In genomic region chr7:110719857-110720256, GRCm38 (mm10) we compare ENCODE assay signal across 21 mouse cellular contexts. TPM values are rescaled to one million over a fixed set of nuclear protein-coding genes. Genes with fewer than 3 reads are reported as not detected.
DNase-seq lines count a peak whose midpoint lies in the region; ATAC-seq and TF ChIP-seq lines count a peak whose summit lies in the region.
"Had no signal": no experiment of that assay in that cellular context is flagged by ENCODE, and none has a peak within 500 bp of the region (broad histone marks: within the 10 kb centered on the region; RNA-seq: fewer than 3 reads in every experiment).

No protein-coding gene starts in this region.

- no peaks in the 10 kb centered on the region for H3K4me1 ChIP-seq in kidney, adult 2 months (ENCODE audit: control insufficient read depth, insufficient read depth, low read length)
- H3K4me1 ChIP-seq in midbrain, embryonic 11.5 days (ENCODE audit: control insufficient read depth, insufficient read depth, low read length), result no peaks in the 10 kb centered on the region
- no peaks in the 10 kb centered on the region for H3K4me1 ChIP-seq in midbrain, embryonic 14.5 days (ENCODE audit: control insufficient read depth, insufficient read depth, low read length)

- H3K4me3 ChIP-seq in kidney, adult 2 months (ENCODE audit: insufficient read depth, low read depth, low read length), result no peak overlapping the region
- H3K4me3 ChIP-seq in midbrain, embryonic 11.5 days (ENCODE audit: low read depth, low read length), result no peak overlapping the region
- no peak overlapping the region for H3K4me3 ChIP-seq in midbrain, embryonic 14.5 days (replicated peaks; ENCODE audit: low read depth, low read length)

- TF ChIP-seq POLR2A in kidney, adult 2 months (IDR thresholded peaks at IDR 0.05; ENCODE audit: low read depth, low read length), result no peak

- TF ChIP-seq CTCF in kidney, adult 2 months (conservative IDR thresholded peaks at IDR 0.05; ENCODE audit: insufficient read depth, insufficient read length, low read depth, low read length), result no peak

- H3K4me2 ChIP-seq in midbrain, embryonic 11.5 days, result no peak overlapping the region
- no peak overlapping the region for H3K4me2 ChIP-seq in midbrain, embryonic 14.5 days (ENCODE audit: low read length)

- no peak overlapping the region for H3K9ac ChIP-seq in midbrain, embryonic 11.5 days (ENCODE audit: low read length)
- no peak overlapping the region for H3K9ac ChIP-seq in midbrain, embryonic 14.5 days (replicated peaks; ENCODE audit: low read length)

- H3K9me3 ChIP-seq in midbrain, embryonic 11.5 days (ENCODE audit: control insufficient read depth, low read length), result no peaks in the 10 kb centered on the region
- no peaks in the 10 kb centered on the region for H3K9me3 ChIP-seq in midbrain, embryonic 14.5 days (ENCODE audit: control insufficient read depth, low read length)
- H3K9me3 ChIP-seq: G1E had no signal

- H3K36me3 ChIP-seq in kidney, adult 2 months (ENCODE audit: control insufficient read depth, insufficient read depth, low read length), result no peaks in the 10 kb centered on the region
- H3K36me3 ChIP-seq in midbrain, embryonic 11.5 days (ENCODE audit: control insufficient read depth, insufficient read depth, low read length), result no peaks in the 10 kb centered on the region
- H3K36me3 ChIP-seq in midbrain, embryonic 14.5 days (ENCODE audit: control insufficient read depth, insufficient read depth, low read length), result no peaks in the 10 kb centered on the region
- H3K36me3 ChIP-seq: G1E had no signal

- H3K27ac ChIP-seq in kidney, adult 2 months (ENCODE audit: insufficient read depth, low read depth, low read length), result no peak overlapping the region
- H3K27ac ChIP-seq in midbrain, embryonic 11.5 days (ENCODE audit: low read depth, low read length), result no peak overlapping the region
- H3K27ac ChIP-seq in midbrain, embryonic 14.5 days (replicated peaks; ENCODE audit: low read depth, low read length), result no peak overlapping the region

- 67% methylated on average over 4 of the region's 4 CpGs for WGBS in kidney, adult 2 months
- 82% methylated on average over 4 of the region's 4 CpGs for WGBS in midbrain, embryonic 11.5 days
- WGBS in midbrain, embryonic 14.5 days, result 85% methylated on average over 4 of the region's 4 CpGs

- ATAC-seq in midbrain, embryonic 11.5 days (ENCODE audit: low FRiP score), result no peak
- ATAC-seq in midbrain, embryonic 14.5 days (ENCODE audit: low FRiP score, low TSS enrichment), result no peak
- ATAC-seq: activated CD4-positive, CD25-positive, alpha-beta regulatory T cell, adult 4 months; CD4-positive, CD25-positive, alpha-beta regulatory T cell, adult 4 months; Patski had no signal

- H3K27me3 ChIP-seq in kidney, adult 2 months (replicated peaks; ENCODE audit: control insufficient read depth, insufficient read depth, low read length), result no peaks in the 10 kb centered on the region
- no peaks in the 10 kb centered on the region for H3K27me3 ChIP-seq in midbrain, embryonic 11.5 days (ENCODE audit: control insufficient read depth, insufficient read depth, low read length)
- no peaks in the 10 kb centered on the region for H3K27me3 ChIP-seq in midbrain, embryonic 14.5 days (ENCODE audit: control insufficient read depth, insufficient read depth, low read length)
- H3K27me3 ChIP-seq: Patski had no signal

- peak; percentile 80 for DNase-seq in heart, adult 11 months
- no peak for DNase-seq in heart, adult 18-20 months
- peak; percentile 24 for DNase-seq in kidney, adult 11 months
- no peak for DNase-seq in kidney, adult 9 months
- DNase-seq in kidney, adult 2 months, result peak; percentile 21
- DNase-seq in kidney, postnatal 14 days, result no peak
- DNase-seq in midbrain, embryonic 11.5 days (ENCODE audit: low spot score, missing footprints), result peak; percentile 62
- no peak for DNase-seq in midbrain, embryonic 14.5 days
- DNase-seq: adrenal gland, adult 2 months; adrenal gland, adult 8-10 months; adrenal gland, postnatal 10 days; adrenal gland, postnatal 14 days; adrenal gland, postnatal 25 days; adrenal gland, postnatal 36 days; B cell, adult 2 months; cerebellum, adult 11 months; cerebellum, adult 11-12 months had no signal

RNA-seq across cellular contexts. Expression of gene Ampd3, which starts 48.1 kb away (rescaled TPM):
- total RNA-seq in heart, adult 18-20 months (2021), result 10 to 100 TPM; 31.3 to 34.4 TPM
- polyA plus RNA-seq in kidney, adult 2 months (2012; rRNA removed), result 23.4 and 26.4 TPM in 2 replicates
- polyA plus RNA-seq in midbrain, embryonic 11.5 days (2014; fragmentation: Nextera tagmentation; extraction: Ambion mirVana), result 1.4 and 2.6 TPM in 2 replicates
- polyA plus RNA-seq in midbrain, embryonic 14.5 days (2014; fragmentation: Nextera tagmentation; extraction: Ambion mirVana), result 7.8 and 8.2 TPM in 2 replicates

Comparison
In these comparisons a context has a peak if more than half of its experiments do, and no peak if none do; other contexts are left out.
1. DNase-seq: peak in heart, adult 11 months (single experiment), kidney, adult 11 months (single experiment), kidney, adult 2 months (single experiment) and midbrain, embryonic 11.5 days (single experiment); none in heart, adult 18-20 months (0 of 2), kidney, adult 9 months (single experiment), kidney, postnatal 14 days (single experiment) and midbrain, embryonic 14.5 days (single experiment).